Mouse (Mus musculus) megakaryocyte-erythroid progenitor cell, adult 5-6 weeks (primary cell): ENCODE results near the gene Cdhr4. TPM values are rescaled to one million over a fixed set of nuclear protein-coding genes. Genes with fewer than 3 reads are reported as not detected.
"Not testable (repeated sequence)": the region's sequence is repeated elsewhere in the genome, so short reads cannot be mapped to it uniquely, and the experiment has no call there.

Experiments
- ATAC-seq: replicated peaks from 2 replicates; pipeline ENCODE4 v1.8.0; 2016; ENCODE audit warnings: mild to moderate bottlenecking, inconsistent platforms; ENCODE audit not compliant: severe bottlenecking, poor library complexity, low FRiP score, low TSS enrichment
- total RNA-seq, 2 experiments: library from RNA; stranded (forward) in 1 of 2; stranded (reverse) in 1 of 2; fragments of 200-1000, 215-1000 nt in 1 of 2; fragments of >200 nt in 1 of 2; fragmentation: Nextera tagmentation in 1 of 2; gene quantifications; 2 replicates each; pipeline ENCODE4 v1.2.3; 2014 to 2017

The Cdhr4 gene
- total RNA-seq, 2 experiments from 2014 or later, result 0.37 TPM; not detected in 1

DNA sequence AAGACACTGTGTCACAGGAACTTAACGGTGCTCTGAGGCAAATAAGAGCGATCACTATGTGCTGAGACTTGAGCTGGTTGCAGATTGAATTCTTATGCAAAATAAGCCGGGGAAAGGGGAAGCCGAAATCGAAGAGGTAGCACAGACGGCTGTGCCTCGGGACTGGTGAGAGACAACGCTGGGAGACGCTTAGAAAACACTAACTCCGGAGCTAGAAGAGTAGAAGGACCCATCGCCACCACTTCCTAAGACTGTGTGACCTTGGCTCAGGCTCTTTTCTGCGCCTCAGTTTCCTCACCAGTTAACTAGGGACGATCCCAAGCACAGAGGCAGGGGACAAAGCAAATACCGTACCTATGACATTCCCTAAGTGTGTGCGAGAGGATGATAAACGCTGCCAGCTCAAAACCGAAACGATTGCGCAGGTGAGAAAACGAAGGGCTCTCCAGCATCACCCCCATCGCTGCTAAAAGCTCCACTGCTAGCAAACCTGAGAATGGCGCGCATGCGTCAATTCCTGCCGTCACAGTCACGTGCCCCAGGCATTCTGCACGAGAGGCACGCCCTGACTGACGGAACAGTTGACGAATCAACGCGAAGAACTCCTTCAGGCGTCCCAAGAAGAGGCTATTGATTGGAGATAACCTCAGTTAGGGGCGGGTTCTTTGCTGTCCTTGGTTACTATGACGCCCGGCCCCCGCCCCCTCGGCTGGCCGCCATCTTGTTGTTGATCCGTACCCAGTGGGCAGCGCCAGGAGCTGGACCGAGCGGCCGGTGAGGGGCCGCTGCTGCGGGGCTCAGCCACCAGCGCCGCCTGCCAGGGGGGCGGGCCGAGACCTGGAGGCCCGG, 9.8 kb downstream of the Cdhr4 start, which contains the start of gene Ip6k1:
Ip6k1 (plus strand) TSS at position 580 of the 849 bp plus-strand sequence.
- ATAC-seq, result peak; percentile 99

DNA sequence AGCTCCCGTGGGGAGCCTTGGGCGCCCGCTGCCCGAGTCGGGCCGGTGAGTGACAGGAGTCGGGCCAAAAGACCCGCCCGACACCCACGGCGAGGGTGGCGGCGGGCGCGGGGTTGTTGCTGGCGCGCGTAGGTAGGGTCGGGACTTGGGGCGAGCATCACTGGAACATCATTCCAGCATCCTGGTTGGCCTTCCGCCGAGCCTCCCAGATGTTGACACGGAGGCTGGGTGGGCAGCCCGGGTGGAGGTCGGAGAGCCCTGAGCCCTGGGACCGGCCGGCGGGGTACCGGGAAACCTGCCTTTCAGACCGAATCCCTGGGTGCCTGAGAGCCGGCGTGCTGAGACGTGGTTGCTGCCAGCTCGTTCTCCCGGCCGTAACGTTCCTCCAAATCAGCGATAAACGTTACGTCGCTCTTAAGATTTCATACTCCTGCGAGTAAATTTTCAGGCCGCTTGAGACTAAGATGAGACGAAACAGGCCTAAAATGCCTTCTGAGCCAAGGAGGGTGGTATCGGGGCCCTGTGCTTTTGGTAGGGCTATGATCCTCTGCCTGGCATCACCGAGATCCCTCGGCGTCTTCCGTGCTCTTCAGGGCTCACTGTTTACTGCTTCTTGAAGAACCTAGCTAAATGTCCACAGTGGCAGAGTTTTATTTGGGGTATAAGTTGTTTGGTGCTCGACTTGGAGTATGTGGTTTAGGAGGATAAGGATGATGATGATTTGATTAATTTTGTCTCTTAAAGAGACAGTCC, 10.7 kb downstream of the Cdhr4 start:
- peak; percentile 6; the same call in 1 of the 2 replicates for ATAC-seq

DNA sequence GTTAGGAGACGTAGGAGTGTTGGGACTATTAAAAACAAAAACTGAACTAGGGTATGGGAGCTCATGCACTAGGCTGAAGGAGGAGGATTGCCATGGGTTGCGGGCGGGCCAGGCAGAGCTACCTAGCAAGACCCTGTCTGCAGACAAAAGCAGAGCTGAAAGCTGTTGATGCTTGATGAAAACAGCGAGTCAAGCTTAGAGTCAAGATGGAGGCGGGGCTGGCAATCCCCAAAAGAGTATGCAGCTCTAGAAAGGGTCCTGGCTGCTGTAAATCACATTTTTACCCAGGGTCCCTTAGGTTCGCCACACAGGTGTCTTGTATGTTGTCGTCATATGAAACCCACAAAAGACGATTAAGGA, 11.2 kb downstream of the Cdhr4 start:
- ATAC-seq, result no peak

DNA sequence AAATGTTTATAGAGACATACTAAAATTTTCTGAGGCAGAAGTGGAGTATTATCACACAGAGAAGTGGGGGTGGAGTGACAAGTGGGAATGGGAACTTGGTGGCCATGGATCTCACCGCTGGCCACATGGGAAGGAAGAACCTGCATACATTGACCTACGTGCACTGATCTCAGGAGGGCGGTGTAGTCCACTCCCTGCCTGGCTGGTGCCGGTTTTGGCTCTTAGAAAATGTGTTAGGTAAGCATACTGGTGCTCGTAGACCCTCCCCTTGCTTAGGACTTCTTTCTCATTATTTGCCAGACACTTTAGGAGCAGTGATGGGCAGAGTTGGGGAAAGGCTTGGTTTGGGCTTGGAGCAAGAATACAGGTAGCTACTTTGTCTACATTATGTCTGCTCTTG, 15.7 kb downstream of the Cdhr4 start:
- ATAC-seq, result no peak

DNA sequence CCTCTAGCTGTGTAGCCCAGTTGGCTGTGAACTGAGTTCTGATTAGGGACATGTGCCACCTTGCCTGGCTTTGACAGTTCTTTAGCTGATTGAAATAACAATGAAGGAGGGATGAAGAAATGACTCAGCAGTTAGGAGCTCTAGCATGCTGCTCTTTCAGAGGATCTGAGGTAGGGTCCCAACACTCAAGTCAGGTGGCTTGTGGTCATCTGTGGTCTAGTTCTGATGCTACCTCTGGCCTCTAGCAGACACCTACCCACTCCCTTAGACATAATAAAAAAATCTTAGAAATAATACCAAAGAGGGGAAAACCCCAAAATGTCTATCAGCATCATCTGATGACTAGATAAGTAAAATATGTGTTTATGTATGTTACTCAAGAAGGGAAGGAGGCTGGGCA, 18.1 kb downstream of the Cdhr4 start:
- ATAC-seq, result 0 out of 2 replicates have a peak, but pooled peaks have one; percentile 43

DNA sequence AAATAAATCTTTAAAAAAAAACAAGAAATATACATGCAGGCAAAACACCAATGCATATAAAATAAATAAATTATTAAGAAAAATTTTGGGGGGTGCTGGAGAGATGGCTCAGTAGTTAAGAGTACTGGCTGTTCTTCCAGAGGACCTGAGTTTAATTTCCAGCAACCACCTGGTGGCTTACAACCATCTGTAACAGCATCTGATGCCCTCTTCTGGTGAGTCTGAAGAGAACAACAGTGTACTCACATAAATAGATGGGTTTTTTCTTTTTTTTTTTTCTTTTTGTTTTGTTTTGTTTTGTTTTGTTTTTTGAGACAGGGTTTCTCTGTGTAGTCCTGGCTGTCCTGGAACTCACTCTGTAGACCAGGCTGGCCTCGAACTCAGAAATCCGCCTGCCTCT, 21.3 kb downstream of the Cdhr4 start:
- not testable (repeated sequence) for ATAC-seq

DNA sequence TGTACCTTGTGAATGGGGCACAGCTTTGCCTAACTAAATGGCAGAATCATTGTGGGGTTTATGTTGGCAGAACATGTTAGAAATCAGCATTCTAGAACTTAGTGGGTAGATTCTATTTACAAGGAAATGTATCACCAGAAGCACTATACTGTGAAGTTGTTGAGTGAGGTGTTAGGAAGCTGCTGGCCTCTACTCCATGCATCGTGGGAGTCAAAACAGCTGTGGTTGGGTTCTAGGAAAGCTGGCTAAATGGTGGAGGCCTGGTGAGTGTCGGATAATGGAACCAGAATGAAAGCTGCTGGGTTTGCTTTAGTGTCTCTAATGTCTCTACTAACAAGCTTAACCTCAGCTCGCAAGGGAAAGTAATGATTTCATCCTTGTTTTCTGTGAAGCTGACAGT, 24.8 kb downstream of the Cdhr4 start:
- no peak for ATAC-seq

DNA sequence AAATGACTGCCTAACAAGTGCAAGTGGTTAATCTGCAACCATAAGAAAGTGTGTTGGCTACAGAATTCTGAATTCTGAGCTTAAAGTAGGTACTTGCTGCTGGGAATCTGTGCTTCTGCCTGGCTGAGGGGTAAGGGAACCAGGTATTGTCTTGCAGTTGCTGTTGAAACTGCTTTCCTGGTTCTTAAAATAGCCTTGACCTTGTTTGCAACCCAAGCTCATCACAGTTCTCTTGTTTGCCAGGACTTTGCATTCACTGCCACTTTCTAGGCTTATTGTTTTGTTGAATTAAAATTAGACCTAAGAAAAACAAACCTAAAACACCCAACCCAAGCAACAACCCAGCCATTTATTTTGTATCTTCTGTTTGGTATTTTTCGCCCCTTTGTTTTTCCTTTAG, 28.4 kb downstream of the Cdhr4 start:
- ATAC-seq, result no peak

DNA sequence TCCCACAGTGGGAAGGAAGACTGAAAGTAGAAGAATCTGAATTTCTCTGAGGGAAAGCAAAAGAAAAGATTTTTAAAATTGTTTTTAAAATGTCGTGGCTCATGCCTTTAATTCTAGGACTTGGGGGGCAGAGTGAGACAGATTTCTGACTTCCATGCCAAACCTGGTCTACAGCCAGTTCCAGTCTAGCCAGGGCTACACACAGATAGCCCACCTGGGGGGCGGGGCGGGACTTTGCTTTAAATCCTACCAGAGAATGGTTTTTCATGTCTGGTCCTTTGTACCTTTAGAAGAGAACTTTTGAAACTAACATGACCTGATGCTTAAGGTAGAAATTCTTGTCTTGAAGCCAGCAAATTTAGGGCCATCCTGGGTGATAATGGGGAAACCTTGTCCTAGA, 30.9 kb downstream of the Cdhr4 start:
- ATAC-seq, result no peak

DNA sequence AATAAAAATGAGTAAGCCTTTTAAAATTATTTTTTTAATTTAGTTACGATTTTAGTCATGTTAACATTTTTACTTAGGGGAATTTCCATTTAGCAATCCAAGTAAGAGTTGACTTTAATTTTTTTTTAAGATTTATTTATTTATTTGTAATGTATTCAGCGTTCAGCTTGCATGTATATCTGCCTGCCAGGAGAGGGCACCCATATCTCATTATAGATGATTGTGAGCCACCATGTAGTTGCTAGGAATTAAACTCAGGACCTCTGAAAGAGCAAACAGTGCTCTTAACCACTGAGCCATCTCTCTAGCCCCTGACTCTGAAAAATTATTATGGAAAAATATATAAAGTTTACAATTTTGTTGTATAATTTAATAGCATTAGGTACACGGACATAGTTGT, 34.3 kb downstream of the Cdhr4 start:
- ATAC-seq, result no peak

DNA sequence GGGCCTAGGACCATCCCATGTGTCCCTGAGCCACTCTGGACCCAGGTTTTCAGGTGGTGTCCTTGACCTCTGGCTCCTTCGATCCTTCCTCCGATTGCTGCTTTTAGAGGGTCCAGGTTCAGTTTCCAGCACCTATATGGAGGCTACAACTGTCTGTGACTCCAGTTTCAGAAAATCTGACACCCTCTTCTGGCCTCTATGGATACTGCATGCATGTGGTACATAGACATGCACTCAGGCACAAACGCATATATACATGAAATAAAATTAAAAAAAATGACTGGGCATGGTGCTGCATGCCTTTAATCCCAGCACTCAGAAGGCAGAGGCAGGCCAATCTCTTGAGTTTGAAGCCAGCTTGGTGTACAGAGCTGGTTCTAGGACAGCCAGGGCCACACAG, 35.6 kb downstream of the Cdhr4 start:
- no peak for ATAC-seq

DNA sequence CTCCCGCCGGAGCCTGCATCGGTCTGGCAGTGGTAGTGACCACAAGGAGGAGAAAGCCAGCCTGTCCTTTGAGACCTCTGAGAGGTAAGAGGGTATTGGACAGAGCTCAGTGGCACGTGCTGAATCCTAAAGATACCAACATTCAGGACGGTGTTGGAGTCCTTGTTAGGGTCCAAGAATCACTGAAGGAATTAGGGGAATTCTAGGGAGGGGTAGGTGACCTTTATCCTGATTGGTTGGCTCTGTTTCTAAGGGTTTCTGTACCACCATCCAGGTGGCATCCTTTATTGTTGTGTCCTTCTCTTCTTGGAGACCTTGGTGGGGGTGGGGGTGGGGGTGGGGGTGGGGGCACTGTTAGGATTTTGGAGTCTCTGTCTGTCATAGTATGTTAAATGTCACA, 39.8 kb downstream of the Cdhr4 start:
- no peak for ATAC-seq

DNA sequence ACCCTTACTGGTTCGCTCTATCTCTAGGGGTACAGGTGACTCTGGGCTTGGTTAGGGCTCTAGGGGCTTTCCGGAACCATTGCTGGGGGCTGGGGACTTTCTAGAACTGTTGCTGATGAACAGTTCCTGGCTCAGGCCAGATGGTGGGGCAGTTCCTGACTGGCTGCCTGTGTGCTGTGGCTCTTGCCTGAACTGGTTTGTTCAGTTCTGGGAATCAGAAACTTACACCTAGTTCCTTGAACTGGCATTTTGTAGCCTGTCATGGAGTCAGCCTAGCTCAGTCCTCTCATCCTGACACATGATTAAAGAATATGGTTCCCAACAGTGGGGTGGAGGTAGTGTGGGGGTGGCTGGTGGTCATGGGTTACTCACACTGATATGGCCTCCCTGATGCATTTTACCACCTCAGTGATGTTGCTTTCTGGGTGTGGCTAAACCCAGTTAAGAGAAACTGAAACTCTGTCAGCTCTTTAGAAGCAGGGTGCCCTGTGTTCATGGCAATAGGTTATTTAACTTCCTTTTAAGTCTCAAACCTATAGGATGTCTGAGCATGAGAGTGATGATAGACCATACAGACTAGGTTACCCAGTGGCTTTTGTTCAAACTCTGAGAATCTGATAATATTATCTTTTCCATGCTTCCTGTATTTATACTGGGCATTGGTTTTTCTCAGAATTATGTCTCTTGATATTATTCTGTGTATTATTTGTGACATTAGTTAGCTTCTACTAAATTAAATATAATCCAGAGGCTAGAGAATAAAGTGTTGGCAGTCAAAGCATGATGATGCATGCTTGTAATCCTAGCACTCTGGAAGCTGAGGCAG, 43.2 kb downstream of the Cdhr4 start:
- peak; percentile 59; the same call in 1 of the 2 replicates for ATAC-seq

DNA sequence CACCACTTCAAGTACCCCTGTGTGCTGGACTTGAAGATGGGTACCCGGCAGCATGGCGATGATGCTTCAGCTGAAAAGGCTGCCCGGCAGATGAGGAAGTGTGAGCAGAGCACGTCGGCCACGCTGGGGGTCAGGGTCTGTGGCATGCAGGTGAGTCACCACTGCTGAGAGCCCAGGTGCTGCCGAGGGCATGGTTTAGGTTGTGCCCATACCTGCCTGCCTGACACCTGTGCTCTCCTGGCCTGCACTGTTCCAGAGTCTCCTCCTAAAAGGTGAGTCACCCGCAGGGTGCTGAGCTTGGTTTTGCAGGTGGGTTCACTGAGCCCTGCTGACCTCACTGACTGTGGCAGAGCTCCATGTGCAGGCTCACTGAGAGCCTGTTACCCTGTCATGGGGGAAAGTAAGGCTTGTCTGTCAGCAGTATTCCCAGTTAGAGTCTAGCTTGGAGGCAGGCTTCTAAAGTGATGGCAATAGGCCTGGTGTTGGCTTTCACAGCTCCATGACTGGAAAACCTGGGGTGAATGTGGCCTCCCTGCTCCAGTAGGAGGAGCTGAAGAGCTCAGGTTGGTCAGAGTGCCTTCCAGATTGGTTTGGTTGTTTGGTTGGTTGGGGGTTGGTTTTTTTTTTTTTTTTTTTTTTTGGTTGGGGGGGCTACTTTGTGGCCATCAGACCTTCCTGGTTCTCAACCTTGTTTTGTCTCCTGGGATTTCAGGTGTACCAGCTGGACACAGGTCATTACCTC, 52.6 kb downstream of the Cdhr4 start:
- no peak for ATAC-seq

DNA sequence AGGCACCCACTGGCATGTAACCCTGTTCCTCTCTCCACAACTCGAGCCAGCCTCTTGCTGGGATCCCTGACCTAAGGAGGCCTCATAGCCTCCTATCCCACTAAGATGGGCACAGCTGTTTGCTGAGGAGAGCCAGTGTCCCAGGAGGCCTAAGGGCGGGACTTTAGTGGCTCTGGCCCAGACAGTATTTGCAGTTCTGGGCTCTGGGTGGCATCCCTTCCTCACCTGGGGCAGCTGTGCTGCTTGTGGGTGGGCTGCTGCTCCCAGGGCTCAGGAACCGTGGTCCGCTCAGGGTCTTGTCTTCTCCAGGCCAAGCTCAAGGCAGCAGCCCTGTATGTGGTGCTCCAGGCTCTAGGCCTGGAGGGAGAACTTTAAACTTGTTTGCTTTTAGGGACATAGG, 54.3 kb downstream of the Cdhr4 start:
- no peak for ATAC-seq

DNA sequence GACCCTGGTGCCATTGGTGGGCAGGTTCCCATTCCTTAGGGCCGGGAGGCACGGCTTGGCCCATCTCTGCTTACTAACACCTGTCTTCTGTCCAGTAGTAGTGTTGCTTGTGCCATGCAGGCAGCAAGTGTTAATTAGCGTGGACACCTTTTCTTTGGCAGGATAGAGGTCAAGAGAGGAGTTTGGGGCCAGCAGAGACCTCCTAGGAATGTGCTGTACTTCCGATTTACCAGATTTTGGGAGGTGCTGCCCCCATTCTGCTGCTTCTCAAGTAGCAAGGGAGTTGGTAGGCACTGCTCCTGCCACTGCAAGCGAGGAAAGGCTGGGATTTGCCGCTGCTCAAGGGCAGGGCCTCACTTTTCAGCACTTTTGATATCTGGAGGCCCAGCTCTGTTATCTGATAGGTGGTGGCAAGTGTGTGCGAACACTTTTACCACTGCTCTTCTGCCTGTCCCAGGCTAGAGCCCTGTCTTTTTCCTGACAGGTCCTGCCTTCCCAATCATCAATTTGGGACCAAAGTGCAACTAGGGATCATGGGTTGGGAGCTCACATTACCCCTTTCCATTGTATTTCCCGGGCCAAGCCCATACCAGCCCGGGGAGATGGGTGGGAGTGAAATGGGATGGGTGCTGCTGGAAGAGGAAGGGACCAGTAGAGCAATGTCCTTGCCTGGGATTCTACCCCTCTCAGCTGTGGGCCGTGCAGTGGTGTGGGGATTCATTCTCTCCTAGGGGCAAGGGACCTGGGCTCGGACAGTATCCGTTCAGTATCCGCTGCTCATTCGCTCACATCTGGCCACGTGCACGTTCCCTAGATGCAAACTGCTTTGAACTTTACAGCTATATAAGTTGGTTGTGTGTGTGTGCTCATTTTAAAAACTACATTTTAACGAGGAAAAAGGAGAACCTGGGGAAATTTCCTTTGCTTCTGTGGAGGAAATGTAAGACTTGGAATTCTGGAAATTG, 55.6 kb downstream of the Cdhr4 start:
- peak; percentile 28; the same call in 1 of the 2 replicates for ATAC-seq

DNA sequence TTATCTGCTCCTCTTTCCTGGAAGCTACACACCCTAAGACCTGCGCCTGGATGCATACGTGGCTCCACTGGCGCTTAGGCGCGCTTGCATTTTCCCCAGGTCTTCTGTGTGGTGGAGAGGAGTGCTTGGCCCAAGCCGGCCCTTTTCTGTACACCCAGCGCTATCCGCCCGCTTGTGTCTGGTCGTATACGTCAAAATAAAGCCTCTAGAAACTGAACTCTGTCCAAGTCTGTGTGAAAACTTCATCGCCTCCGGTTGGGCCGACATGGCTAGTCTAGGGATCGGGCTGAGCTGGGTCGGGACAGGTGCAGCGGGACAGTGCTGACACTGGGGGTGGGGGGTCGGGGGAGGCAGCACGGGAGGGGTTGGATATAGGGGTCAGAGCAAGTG, 56.3 kb downstream of the Cdhr4 start:
- no peak; the same call in 1 of the 2 replicates for ATAC-seq

DNA sequence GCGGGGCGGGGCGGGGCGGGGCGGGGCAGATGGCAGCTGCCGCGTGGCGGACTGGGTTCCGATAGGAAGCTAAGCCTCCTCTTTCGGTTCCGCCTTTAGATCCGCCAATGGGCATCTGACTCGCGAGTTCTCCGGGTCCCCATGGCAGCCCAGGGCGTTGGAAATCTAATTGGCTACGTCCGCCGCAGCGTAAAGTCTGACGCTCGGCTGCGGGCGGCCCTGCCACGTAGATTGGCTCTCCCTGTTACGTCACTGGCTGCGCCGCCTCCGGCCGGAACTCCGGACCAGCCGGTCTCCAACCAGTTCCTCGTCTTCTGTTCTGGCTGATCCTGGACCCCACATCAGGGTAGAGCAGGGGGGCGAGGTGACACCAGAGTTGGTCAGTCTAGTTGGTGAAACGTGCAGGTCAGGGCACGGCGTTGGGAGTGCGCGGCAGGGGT, 56.7 kb downstream of the Cdhr4 start, which contains the start of gene Gmppb:
Gmppb (plus strand) TSS at position 227 of the 440 bp plus-strand sequence.
- ATAC-seq, result peak; percentile 79
